Mouse (Mus musculus): ENCODE data around the gene Capn7.

Gene Capn7

GRCm38 (mm10) chr14:31410123-31410724, 73.8 kb downstream of the Capn7 start:
- in situ Hi-C loops (cut with MboI; ENCODE audit: low sequenced_read_pairs) = no loop called here

- in situ Hi-C loops (cut with MboI; ENCODE audit: low sequenced_read_pairs) = no loop called here
Measured at GRCm38 (mm10) chr14:31410737-31411136, 74.3 kb downstream of the Capn7 start.

- in situ Hi-C loops (cut with MboI; ENCODE audit: low sequenced_read_pairs) = no loop called here
Measured at GRCm38 (mm10) chr14:31412651-31413056, 76.2 kb downstream of the Capn7 start.

- in situ Hi-C loops (cut with MboI; ENCODE audit: low sequenced_read_pairs) = no loop called here
Measured at GRCm38 (mm10) chr14:31413475-31414086, 77.1 kb downstream of the Capn7 start.

- in situ Hi-C loops (cut with MboI; ENCODE audit: low sequenced_read_pairs) = no loop called here
Measured at GRCm38 (mm10) chr14:31414235-31414966, 78.0 kb downstream of the Capn7 start.

- in situ Hi-C loops (cut with MboI; ENCODE audit: low sequenced_read_pairs) = no loop called here
Measured at GRCm38 (mm10) chr14:31414967-31415376, 78.5 kb downstream of the Capn7 start.

- in situ Hi-C loops (cut with MboI; ENCODE audit: low sequenced_read_pairs) = no loop called here
Measured at GRCm38 (mm10) chr14:31416411-31416810, 80.0 kb downstream of the Capn7 start.

- in situ Hi-C loops (cut with MboI; ENCODE audit: low sequenced_read_pairs) = no loop called here
Measured at GRCm38 (mm10) chr14:31416835-31417549, 80.6 kb downstream of the Capn7 start.

GRCm38 (mm10) chr14:31419279-31419678, 82.8 kb downstream of the Capn7 start:
- in situ Hi-C loops (cut with MboI; ENCODE audit: low sequenced_read_pairs) = no loop called here

GRCm38 (mm10) chr14:31420135-31420534, 83.7 kb downstream of the Capn7 start:
- in situ Hi-C loops (cut with MboI; ENCODE audit: low sequenced_read_pairs) = no loop called here

- in situ Hi-C loops (cut with MboI; ENCODE audit: low sequenced_read_pairs) = no loop called here
Measured at GRCm38 (mm10) chr14:31420562-31420961, 84.1 kb downstream of the Capn7 start.

GRCm38 (mm10) chr14:31420985-31421384, 84.5 kb downstream of the Capn7 start:
- in situ Hi-C loops (cut with MboI; ENCODE audit: low sequenced_read_pairs) = no loop called here

Measured in CH12F3 (cell line).